Mouse (Mus musculus): ENCODE measurements around the gene Gm42957. TPM values are rescaled to one million over a fixed set of nuclear protein-coding genes. Genes with fewer than 3 reads are reported as not detected.

The Gm42957 gene
- polyA plus RNA-seq, 1 experiment: 0.06 TPM

DNA sequence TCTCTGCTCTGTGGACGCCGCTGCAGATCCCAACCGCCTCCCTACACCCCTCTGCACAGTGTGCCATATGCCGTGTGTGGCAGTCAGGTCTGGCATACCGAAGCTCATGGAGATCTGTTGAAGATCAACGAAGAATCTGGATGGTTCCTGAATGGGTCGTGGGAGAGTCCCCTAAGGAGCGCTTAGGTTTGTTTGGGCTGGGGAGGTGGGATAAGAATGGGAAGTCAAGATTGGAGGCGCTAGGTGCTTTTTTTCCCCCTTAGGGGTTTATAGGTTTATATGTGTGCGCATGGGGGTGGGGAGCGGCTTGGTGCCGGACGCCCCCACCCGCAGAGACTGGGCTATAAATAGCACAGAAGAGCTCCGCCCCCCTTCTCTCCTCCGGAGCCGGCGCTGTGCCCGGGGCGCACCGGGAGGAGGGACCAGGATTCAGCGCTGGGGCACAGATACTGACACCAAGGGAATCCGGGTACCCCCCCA lies 39.0 kb upstream of the Gm42957 start, which contains the start of gene Ankrd34a:
Gene Ankrd34a (plus strand): TSS at position 409 of the 480 bp plus-strand sequence.
- Histone ChIP-seq H3K4me1 (ENCODE audit: control insufficient read depth, insufficient read depth, low read length) (peaks cover 24% of the 10 kb centered on the region), H3K27me3 (ENCODE audit: control insufficient read depth, insufficient read depth, low read length) (no peaks in the 10 kb centered on the region), H3K27ac (ENCODE audit: control insufficient read depth, insufficient read depth, low read depth, low read length) (no peak within 1 kb of the TSS), H3K36me3 (ENCODE audit: control insufficient read depth, insufficient read depth, low read length) (no peaks in the 10 kb centered on the region), H3K4me3 (ENCODE audit: control insufficient read depth, low read depth, low read length) (peak within 1 kb of the TSS; percentile 61)
- TF ChIP-seq CTCF (IDR thresholded peaks at IDR 0.05; ENCODE audit: control insufficient read depth, insufficient read depth, insufficient replicate concordance, low read depth, low read length) (no peak), POLR2A (IDR thresholded peaks at IDR 0.05; ENCODE audit: control insufficient read depth, low read depth, low read length) (no peak)

DNA sequence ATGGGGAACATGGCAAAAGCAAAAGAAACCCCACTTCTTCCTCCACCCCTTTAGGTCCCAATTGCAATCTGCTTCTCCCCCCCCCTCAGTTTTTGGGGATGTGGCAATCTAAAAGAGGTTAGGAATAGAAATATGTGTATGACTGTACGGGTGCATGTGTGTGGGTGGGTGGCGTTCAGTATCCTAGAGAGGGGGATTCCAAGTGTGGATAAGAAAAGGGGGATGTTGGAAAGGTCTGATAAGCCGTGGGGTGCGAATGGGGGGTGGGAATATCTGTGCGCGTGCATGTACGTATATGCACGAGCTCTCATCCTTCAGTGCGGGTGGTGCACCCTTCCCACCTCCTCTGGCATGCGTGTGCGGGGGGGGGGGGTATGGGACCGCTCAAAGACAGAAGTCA lies 38.4 kb upstream of the Gm42957 start:
- TF ChIP-seq CTCF (IDR thresholded peaks at IDR 0.05; ENCODE audit: control insufficient read depth, insufficient read depth, insufficient replicate concordance, low read depth, low read length) (no peak), POLR2A (IDR thresholded peaks at IDR 0.05; ENCODE audit: control insufficient read depth, low read depth, low read length) (no peak)
- Histone ChIP-seq H3K36me3 (ENCODE audit: control insufficient read depth, insufficient read depth, low read length) (no peaks in the 10 kb centered on the region), H3K27me3 (ENCODE audit: control insufficient read depth, insufficient read depth, low read length) (no peaks in the 10 kb centered on the region), H3K4me3 (ENCODE audit: control insufficient read depth, low read depth, low read length) (no peak overlapping the region; the same call in 1 of the 2 replicates), H3K27ac (ENCODE audit: control insufficient read depth, insufficient read depth, low read depth, low read length) (no peak overlapping the region), H3K4me1 (ENCODE audit: control insufficient read depth, insufficient read depth, low read length) (peaks cover 27% of the 10 kb centered on the region)

DNA sequence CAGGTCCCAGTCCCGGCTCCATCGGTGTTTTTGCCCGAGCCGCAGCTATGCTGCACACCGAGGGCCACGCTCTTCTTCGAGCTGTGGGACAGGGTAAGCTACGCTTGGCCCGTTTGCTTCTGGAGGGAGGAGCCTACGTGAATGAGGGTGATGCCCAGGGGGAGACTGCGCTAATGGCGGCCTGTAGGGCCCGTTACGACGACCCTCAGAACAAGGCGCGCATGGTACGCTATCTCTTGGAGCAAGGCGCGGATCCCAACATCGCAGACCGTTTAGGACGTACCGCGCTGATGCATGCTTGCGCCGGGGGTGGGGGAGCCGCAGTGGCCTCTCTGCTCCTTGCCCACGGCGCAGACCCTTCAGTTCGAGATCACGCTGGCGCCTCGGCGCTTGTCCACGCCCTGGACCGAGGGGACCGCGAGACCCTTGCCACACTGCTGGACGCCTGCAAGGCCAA lies 37.8 kb upstream of the Gm42957 start:
- TF ChIP-seq CTCF (IDR thresholded peaks at IDR 0.05; ENCODE audit: control insufficient read depth, insufficient read depth, insufficient replicate concordance, low read depth, low read length): no peak
- no peak for TF ChIP-seq POLR2A (IDR thresholded peaks at IDR 0.05; ENCODE audit: control insufficient read depth, low read depth, low read length)
- H3K36me3 ChIP-seq (ENCODE audit: control insufficient read depth, insufficient read depth, low read length): no peaks in the 10 kb centered on the region
- no peaks in the 10 kb centered on the region for H3K27me3 ChIP-seq (ENCODE audit: control insufficient read depth, insufficient read depth, low read length)
- H3K4me3 ChIP-seq (ENCODE audit: control insufficient read depth, low read depth, low read length): peak overlapping the region; percentile 61
- H3K27ac ChIP-seq (ENCODE audit: control insufficient read depth, insufficient read depth, low read depth, low read length): no peak overlapping the region
- H3K4me1 ChIP-seq (ENCODE audit: control insufficient read depth, insufficient read depth, low read length): peaks cover 27% of the 10 kb centered on the region

DNA sequence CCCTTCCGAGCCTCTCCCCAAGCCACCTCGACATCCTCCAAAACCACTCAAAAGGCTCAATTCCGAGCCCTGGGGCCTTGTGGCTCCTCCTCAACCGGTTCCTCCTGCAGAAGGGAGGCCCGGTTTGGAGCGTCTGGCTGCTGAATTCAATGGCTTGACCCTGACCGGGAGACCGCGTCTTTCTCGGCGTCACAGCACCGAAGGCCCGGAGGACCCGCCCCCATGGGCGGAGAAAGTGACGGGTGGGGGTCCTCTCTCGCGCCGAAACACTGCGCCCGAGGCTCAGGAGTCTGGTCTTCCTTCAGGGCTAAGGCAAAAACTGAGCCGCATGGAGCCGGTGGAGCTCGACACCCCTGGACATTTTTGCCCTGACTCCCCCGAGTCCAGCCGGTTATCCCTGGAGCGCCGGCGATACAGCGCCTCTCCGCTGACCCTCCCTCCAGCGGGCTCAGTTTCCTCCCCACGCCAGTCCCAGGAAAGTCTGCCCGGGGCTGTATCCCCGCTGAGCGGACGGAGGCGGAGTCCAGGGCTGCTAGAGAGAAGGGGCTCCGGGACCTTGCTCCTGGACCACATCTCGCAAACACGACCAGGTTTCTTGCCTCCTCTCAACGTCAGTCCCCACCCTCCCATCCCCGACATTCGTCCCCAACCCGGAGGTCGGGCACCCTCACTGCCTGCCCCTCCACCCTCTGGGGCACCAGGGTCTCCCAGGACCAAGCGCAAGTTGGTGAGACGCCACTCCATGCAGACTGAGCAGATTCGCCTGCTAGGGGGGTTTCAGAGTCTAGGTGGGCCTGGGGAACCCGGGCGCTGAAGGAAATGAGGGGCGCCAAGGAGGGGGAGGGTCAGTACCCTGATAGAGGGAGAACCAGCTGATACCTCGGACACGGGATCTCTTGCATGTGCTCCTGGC lies 36.9 kb upstream of the Gm42957 start:
- Histone ChIP-seq H3K27me3 (ENCODE audit: control insufficient read depth, insufficient read depth, low read length) (no peaks in the 10 kb centered on the region), H3K27ac (ENCODE audit: control insufficient read depth, insufficient read depth, low read depth, low read length) (no peak overlapping the region), H3K36me3 (ENCODE audit: control insufficient read depth, insufficient read depth, low read length) (no peaks in the 10 kb centered on the region), H3K4me3 (ENCODE audit: control insufficient read depth, low read depth, low read length) (peak overlapping the region; percentile 61), H3K4me1 (ENCODE audit: control insufficient read depth, insufficient read depth, low read length) (peaks cover 25% of the 10 kb centered on the region)
- TF ChIP-seq POLR2A (IDR thresholded peaks at IDR 0.05; ENCODE audit: control insufficient read depth, low read depth, low read length) (no peak), CTCF (IDR thresholded peaks at IDR 0.05; ENCODE audit: control insufficient read depth, insufficient read depth, insufficient replicate concordance, low read depth, low read length) (no peak)

DNA sequence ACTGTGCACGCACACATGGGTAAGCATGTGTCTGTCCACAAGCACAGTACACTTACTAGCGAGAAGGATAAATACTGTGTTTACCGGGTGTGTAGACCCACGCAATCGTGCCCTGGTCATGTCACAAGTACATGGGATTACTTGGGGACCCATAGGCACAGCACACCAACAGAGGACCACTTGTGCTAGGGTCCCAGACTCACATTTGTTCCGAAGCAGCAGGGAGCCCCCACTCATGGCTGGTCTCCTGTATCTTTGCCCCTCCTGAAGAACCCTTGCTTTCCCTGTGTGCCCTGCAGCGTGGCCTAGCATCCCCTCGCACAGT lies 36.2 kb upstream of the Gm42957 start:
- H3K27me3 ChIP-seq (ENCODE audit: control insufficient read depth, insufficient read depth, low read length): no peaks in the 10 kb centered on the region
- H3K4me1 ChIP-seq (ENCODE audit: control insufficient read depth, insufficient read depth, low read length): peaks cover 25% of the 10 kb centered on the region
- no peak for TF ChIP-seq CTCF (IDR thresholded peaks at IDR 0.05; ENCODE audit: control insufficient read depth, insufficient read depth, insufficient replicate concordance, low read depth, low read length)
- no peak for TF ChIP-seq POLR2A (IDR thresholded peaks at IDR 0.05; ENCODE audit: control insufficient read depth, low read depth, low read length)
- no peaks in the 10 kb centered on the region for H3K36me3 ChIP-seq (ENCODE audit: control insufficient read depth, insufficient read depth, low read length)
- H3K27ac ChIP-seq (ENCODE audit: control insufficient read depth, insufficient read depth, low read depth, low read length): no peak overlapping the region
- no peak overlapping the region for H3K4me3 ChIP-seq (ENCODE audit: control insufficient read depth, low read depth, low read length)

DNA sequence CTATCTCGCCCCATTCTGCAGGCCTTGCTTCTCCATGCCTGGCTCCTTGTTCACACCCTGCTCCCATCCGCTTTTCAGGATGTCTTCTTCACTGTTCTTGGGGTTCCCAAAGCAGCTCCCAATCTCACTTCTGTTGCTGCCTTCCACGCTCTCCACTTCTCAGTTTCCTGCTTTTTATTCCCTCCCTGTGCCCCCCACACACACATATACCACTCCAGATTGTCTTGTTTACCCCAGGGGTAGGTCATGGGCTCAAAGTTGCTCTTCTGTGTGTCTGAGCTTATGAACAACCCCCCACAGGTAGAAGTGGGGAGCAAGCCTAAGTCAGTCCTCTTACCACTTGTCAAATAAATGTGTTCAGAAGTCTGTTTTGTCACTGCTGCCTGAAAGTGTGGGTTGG lies 35.9 kb upstream of the Gm42957 start:
- Histone ChIP-seq H3K36me3 (ENCODE audit: control insufficient read depth, insufficient read depth, low read length) (no peaks in the 10 kb centered on the region), H3K27ac (ENCODE audit: control insufficient read depth, insufficient read depth, low read depth, low read length) (no peak overlapping the region), H3K27me3 (ENCODE audit: control insufficient read depth, insufficient read depth, low read length) (no peaks in the 10 kb centered on the region), H3K4me1 (ENCODE audit: control insufficient read depth, insufficient read depth, low read length) (peaks cover 22% of the 10 kb centered on the region), H3K4me3 (ENCODE audit: control insufficient read depth, low read depth, low read length) (no peak overlapping the region)
- TF ChIP-seq CTCF (IDR thresholded peaks at IDR 0.05; ENCODE audit: control insufficient read depth, insufficient read depth, insufficient replicate concordance, low read depth, low read length): no peak

DNA sequence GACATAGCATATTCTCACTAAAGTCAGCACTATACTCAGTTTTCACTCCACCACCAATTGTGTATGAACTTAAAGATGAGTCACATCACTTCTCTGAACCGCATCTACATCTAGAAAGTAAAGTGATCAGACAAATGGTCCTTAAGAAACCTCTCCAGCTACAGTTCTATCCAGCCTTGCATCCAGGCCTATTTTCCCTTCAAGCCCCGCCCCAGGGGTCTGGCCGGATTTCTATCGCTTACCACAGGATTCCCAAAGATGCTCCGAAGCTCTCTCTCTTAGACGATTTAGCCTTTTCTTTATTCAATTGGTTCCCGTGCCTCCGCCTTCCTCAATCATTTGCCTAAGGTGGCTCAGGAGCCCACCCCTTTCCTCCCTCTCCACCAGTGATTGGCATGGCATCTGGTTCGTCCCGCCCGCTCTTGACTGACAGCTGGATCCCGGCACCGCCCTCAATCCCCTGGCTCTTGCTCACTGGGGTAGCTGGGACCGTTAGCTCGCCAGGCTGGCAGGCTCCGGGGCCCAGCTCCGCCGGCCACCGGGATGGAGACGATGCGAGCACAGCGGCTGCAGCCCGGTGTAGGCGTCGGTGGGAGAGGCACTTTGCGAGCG lies 34.5 kb upstream of the Gm42957 start, which contains the start of gene Lix1l:
Gene Lix1l (plus strand): TSS at position 511 of the 612 bp plus-strand sequence.
- TF ChIP-seq POLR2A (IDR thresholded peaks at IDR 0.05; ENCODE audit: control insufficient read depth, low read depth, low read length) (peak; percentile 60), CTCF (IDR thresholded peaks at IDR 0.05; ENCODE audit: control insufficient read depth, insufficient read depth, insufficient replicate concordance, low read depth, low read length) (no peak)
- Histone ChIP-seq H3K4me1 (ENCODE audit: control insufficient read depth, insufficient read depth, low read length) (peaks cover 22% of the 10 kb centered on the region), H3K27me3 (ENCODE audit: control insufficient read depth, insufficient read depth, low read length) (no peaks in the 10 kb centered on the region), H3K4me3 (ENCODE audit: control insufficient read depth, low read depth, low read length) (peak within 1 kb of the TSS; percentile 87), H3K27ac (ENCODE audit: control insufficient read depth, insufficient read depth, low read depth, low read length) (peak within 1 kb of the TSS; percentile 64), H3K36me3 (ENCODE audit: control insufficient read depth, insufficient read depth, low read length) (no peaks in the 10 kb centered on the region)

Measured in testis, adult 2 months (tissue).